Mouse (Mus musculus) frontal cortex, postnatal 36 days (tissue): ENCODE measurements around the gene Dgcr2.

Source experiments
- DNase-seq, 2 experiments: peaks; one replicate each; pipeline ENCODE4 v3.0.0; 2022; ENCODE audit warnings: low spot score in 2 of 2

The Dgcr2 gene

GRCm38 (mm10) chr16:17898462-17898861, at the start of gene Dgcr2, which contains the start of gene Tssk2:
Dgcr2 (minus strand) TSS chr16:17898562.
Tssk2 (plus strand) TSS chr16:17898637.
- DNase-seq: no peak

GRCm38 (mm10) chr16:17945081-17945831, 46.9 kb upstream of the Dgcr2 start:
- no peak for DNase-seq

- no peak for DNase-seq
These were observed 45.1 kb upstream of the Dgcr2 start for GRCm38 (mm10) chr16:17943466-17943865.

- no peak for DNase-seq
These were observed 40.9 kb upstream of the Dgcr2 start for GRCm38 (mm10) chr16:17939255-17939751.

- DNase-seq: peak in 1 of 2 experiments; percentile 50
These were observed 40.5 kb upstream of the Dgcr2 start for GRCm38 (mm10) chr16:17938821-17939220.

GRCm38 (mm10) chr16:17938187-17938586, 39.8 kb upstream of the Dgcr2 start:
- no peak for DNase-seq

GRCm38 (mm10) chr16:17936776-17937175, 38.4 kb upstream of the Dgcr2 start:
- DNase-seq: no peak

- no peak for DNase-seq
These were observed 36.1 kb upstream of the Dgcr2 start for GRCm38 (mm10) chr16:17934445-17934910.

GRCm38 (mm10) chr16:17933594-17934444, 35.5 kb upstream of the Dgcr2 start:
- DNase-seq: no peak

- no peak for DNase-seq
These were observed 33.6 kb upstream of the Dgcr2 start for GRCm38 (mm10) chr16:17931906-17932460.

- no peak for DNase-seq
These were observed 31.3 kb upstream of the Dgcr2 start for GRCm38 (mm10) chr16:17929631-17930030.

- no peak for DNase-seq
These were observed 30.8 kb upstream of the Dgcr2 start for GRCm38 (mm10) chr16:17929211-17929610.

- peak in 1 of 2 experiments; percentile 59 for DNase-seq
These were observed 30.3 kb upstream of the Dgcr2 start for GRCm38 (mm10) chr16:17928627-17929104.

GRCm38 (mm10) chr16:17928087-17928580, 29.8 kb upstream of the Dgcr2 start, which contains the start of gene Slc25a1:
Slc25a1 (minus strand) TSS chr16:17928219.
- DNase-seq: peak; percentile 82 to 86

- DNase-seq: peak; percentile 37 to 38
These were observed 29.2 kb upstream of the Dgcr2 start for GRCm38 (mm10) chr16:17927351-17928082.

GRCm38 (mm10) chr16:17922163-17922538, 23.8 kb upstream of the Dgcr2 start:
- no peak for DNase-seq

GRCm38 (mm10) chr16:17921325-17922162, 23.2 kb upstream of the Dgcr2 start:
- DNase-seq: peak; percentile 93 to 98

GRCm38 (mm10) chr16:17920586-17920985, 22.2 kb upstream of the Dgcr2 start:
- DNase-seq: no peak

GRCm38 (mm10) chr16:17914307-17915249, 16.2 kb upstream of the Dgcr2 start, which contains the start of gene Gsc2:
Gsc2 (minus strand) TSS chr16:17915059.
- DNase-seq: no peak
